Mouse (Mus musculus): Measurements from ENCODE around the gene Zfp420. TPM values are rescaled to one million over a fixed set of nuclear protein-coding genes. Genes with fewer than 3 reads are reported as not detected.
A peak's percentile ranks its signal among the peaks of the same experiment; 100 is the strongest.
"Not testable (repeated sequence)": the region's sequence is repeated elsewhere in the genome, so short reads cannot be mapped to it uniquely, and the experiment has no call there.

Gene Zfp420
- polyA plus RNA-seq, 1 experiment from 2014 or later: 5.7 TPM

DNA sequence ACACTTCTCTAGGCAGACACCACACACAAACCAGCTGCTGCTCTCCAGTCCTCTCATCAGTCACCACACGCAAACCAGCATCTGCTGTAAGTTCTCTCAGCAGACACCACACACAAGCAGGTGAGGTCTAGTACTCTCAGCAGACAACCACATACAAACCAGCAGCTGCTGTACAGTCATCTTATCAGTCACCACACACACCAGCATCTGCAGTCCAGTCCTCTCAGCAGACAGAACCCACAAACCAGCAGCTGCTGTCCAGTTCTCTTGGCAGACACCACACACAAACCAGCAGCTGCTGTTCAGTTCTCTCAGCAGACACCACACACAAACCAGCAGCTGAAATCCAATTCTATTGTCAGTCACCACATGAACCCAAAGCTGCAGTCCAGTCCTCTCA, 23.0 kb upstream of the Zfp420 start:
- Histone ChIP-seq H3K9ac (ENCODE audit: low read depth, low read length) (no peak overlapping the region), H3K27ac (ENCODE audit: low read depth, low read length) (no peak overlapping the region), H3K36me3 (ENCODE audit: control insufficient read depth, insufficient read depth, low read length) (peaks cover 3% of the 10 kb centered on the region; the same call in 1 of the 2 replicates), H3K4me3 (ENCODE audit: low read depth, low read length) (no peak overlapping the region), H3K9me3 (ENCODE audit: control insufficient read depth, low read length) (no peaks in the 10 kb centered on the region), H3K4me1 (replicated peaks; ENCODE audit: control insufficient read depth, insufficient read depth, low read length) (no peaks in the 10 kb centered on the region), H3K27me3 (replicated peaks; ENCODE audit: control insufficient read depth, insufficient read depth, low read length) (no peaks in the 10 kb centered on the region), H3K4me2 (no peak overlapping the region)
- ATAC-seq (replicated peaks; ENCODE audit: low FRiP score) (no peak), DNase-seq (ENCODE audit: low spot score) (no peak)
- 68% methylated on average over 1 of the region's 1 CpGs for WGBS

DNA sequence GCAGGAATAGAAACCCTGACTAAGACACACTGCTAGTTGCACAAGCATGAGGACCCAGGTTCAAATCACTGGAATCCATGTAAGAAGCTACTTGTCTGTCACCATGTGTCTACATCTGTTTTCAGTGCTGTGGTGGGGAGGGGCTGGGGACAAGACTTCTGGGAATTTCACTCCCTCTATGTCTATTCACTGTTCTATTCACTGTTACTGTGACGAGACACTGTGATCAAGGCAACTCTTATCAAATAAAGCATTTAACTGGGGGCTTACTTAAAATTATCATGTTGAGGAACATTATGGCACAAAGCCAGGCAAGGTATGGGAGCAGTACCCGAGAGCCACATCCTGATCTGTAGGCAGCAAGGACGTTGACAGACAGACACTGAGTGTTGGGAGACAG, 20.5 kb upstream of the Zfp420 start:
- WGBS: 71% methylated on average over 3 of the region's 3 CpGs
- no peaks in the 10 kb centered on the region for H3K9me3 ChIP-seq (ENCODE audit: control insufficient read depth, low read length)
- H3K4me3 ChIP-seq (ENCODE audit: low read depth, low read length): no peak overlapping the region
- H3K27ac ChIP-seq (ENCODE audit: low read depth, low read length): no peak overlapping the region
- no peak overlapping the region for H3K4me2 ChIP-seq
- ATAC-seq (replicated peaks; ENCODE audit: low FRiP score) (no peak), DNase-seq (ENCODE audit: low spot score) (no peak)
- no peaks in the 10 kb centered on the region for H3K27me3 ChIP-seq (replicated peaks; ENCODE audit: control insufficient read depth, insufficient read depth, low read length)
- H3K4me1 ChIP-seq (replicated peaks; ENCODE audit: control insufficient read depth, insufficient read depth, low read length): no peaks in the 10 kb centered on the region
- no peak overlapping the region for H3K9ac ChIP-seq (ENCODE audit: low read depth, low read length)
- peaks cover 4% of the 10 kb centered on the region; the same call in 1 of the 2 replicates for H3K36me3 ChIP-seq (ENCODE audit: control insufficient read depth, insufficient read depth, low read length)

DNA sequence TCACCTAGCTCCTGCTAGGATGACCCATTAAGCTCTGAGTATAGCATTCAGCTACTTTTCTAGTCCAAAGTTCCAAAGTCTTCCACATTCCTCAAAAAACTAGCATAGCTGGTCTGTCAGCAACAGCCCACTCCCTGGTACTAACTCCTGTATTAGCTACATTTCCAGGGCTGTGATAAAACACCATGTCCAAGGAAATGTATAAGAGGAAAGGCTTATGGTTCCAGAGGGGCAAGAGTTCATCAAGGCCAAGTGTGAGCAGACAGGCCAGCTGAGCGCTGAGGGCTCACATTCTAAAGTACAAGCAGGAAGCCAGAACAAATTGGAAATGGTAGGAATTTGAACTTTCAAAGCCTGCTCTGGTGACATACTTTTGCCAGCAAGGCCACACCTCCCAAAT, 17.7 kb upstream of the Zfp420 start:
- Histone ChIP-seq H3K9ac (ENCODE audit: low read depth, low read length) (no peak overlapping the region), H3K4me2 (no peak overlapping the region), H3K36me3 (ENCODE audit: control insufficient read depth, insufficient read depth, low read length) (peaks cover 13% of the 10 kb centered on the region), H3K4me1 (replicated peaks; ENCODE audit: control insufficient read depth, insufficient read depth, low read length) (no peaks in the 10 kb centered on the region), H3K9me3 (ENCODE audit: control insufficient read depth, low read length) (no peaks in the 10 kb centered on the region), H3K27me3 (replicated peaks; ENCODE audit: control insufficient read depth, insufficient read depth, low read length) (no peaks in the 10 kb centered on the region), H3K4me3 (ENCODE audit: low read depth, low read length) (no peak overlapping the region), H3K27ac (ENCODE audit: low read depth, low read length) (no peak overlapping the region)
- WGBS: 93% methylated on average over 1 of the region's 1 CpGs
- no peak for DNase-seq (ENCODE audit: low spot score)
- ATAC-seq (replicated peaks; ENCODE audit: low FRiP score): no peak

DNA sequence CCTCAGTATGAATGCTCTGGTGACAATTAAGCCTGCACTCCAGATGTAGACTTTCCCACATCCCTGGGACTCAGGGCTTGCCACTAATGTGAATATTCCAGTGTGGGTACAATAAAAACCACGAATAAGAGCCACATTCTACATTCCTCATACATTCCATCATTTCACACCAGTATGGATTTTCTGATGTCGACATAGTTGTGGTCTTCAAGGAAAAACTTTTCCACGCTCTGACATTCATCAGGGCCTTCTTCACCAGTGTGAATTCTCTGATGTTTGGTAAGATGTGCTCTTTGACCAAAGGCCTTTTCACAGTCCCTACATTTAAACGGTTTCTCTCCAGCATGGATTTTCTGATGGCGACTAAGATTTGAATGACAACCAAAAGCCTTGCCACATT, 15.2 kb upstream of the Zfp420 start:
- no peaks in the 10 kb centered on the region for H3K4me1 ChIP-seq (replicated peaks; ENCODE audit: control insufficient read depth, insufficient read depth, low read length)
- no peaks in the 10 kb centered on the region for H3K27me3 ChIP-seq (replicated peaks; ENCODE audit: control insufficient read depth, insufficient read depth, low read length)
- no peak overlapping the region for H3K4me3 ChIP-seq (ENCODE audit: low read depth, low read length)
- DNase-seq (ENCODE audit: low spot score) (no peak), ATAC-seq (replicated peaks; ENCODE audit: low FRiP score) (no peak)
- peaks cover 16% of the 10 kb centered on the region for H3K36me3 ChIP-seq (ENCODE audit: control insufficient read depth, insufficient read depth, low read length)
- H3K4me2 ChIP-seq: no peak overlapping the region
- H3K27ac ChIP-seq (ENCODE audit: low read depth, low read length): no peak overlapping the region
- no peaks in the 10 kb centered on the region for H3K9me3 ChIP-seq (ENCODE audit: control insufficient read depth, low read length)
- H3K9ac ChIP-seq (ENCODE audit: low read depth, low read length): no peak overlapping the region
- 85% methylated on average over 5 of the region's 5 CpGs for WGBS

DNA sequence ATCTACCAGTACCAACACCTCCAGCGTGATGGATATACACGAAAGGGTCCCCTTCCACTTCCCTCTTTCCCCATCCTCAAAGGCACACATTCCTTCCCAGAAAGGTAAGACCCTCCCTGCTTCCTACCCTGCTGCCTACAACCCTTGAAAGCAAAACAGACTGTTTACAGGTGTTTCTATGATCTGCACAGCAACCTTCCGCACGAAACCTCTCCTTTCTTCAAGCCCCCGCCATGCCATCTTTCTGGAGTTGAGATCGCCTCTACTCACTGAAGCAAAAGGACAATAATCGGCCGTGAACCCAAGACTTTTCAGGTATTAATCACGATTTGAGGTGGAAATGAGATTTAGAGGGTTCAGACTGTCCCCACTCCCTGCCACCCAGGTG, 7.0 kb upstream of the Zfp420 start:
- Histone ChIP-seq H3K4me2 (peak overlapping the region; percentile 68), H3K27me3 (replicated peaks; ENCODE audit: control insufficient read depth, insufficient read depth, low read length) (no peaks in the 10 kb centered on the region), H3K27ac (ENCODE audit: low read depth, low read length) (no peak overlapping the region), H3K9me3 (ENCODE audit: control insufficient read depth, low read length) (no peaks in the 10 kb centered on the region), H3K4me3 (ENCODE audit: low read depth, low read length) (peak overlapping the region; percentile 50), H3K4me1 (replicated peaks; ENCODE audit: control insufficient read depth, insufficient read depth, low read length) (no peaks in the 10 kb centered on the region), H3K36me3 (ENCODE audit: control insufficient read depth, insufficient read depth, low read length) (peaks cover 3% of the 10 kb centered on the region; the same call in 1 of the 2 replicates), H3K9ac (ENCODE audit: low read depth, low read length) (peak overlapping the region; percentile 60)
- no peak for ATAC-seq (replicated peaks; ENCODE audit: low FRiP score)
- no peak for DNase-seq (ENCODE audit: low spot score)
- 52% methylated on average over 9 of the region's 9 CpGs for WGBS

DNA sequence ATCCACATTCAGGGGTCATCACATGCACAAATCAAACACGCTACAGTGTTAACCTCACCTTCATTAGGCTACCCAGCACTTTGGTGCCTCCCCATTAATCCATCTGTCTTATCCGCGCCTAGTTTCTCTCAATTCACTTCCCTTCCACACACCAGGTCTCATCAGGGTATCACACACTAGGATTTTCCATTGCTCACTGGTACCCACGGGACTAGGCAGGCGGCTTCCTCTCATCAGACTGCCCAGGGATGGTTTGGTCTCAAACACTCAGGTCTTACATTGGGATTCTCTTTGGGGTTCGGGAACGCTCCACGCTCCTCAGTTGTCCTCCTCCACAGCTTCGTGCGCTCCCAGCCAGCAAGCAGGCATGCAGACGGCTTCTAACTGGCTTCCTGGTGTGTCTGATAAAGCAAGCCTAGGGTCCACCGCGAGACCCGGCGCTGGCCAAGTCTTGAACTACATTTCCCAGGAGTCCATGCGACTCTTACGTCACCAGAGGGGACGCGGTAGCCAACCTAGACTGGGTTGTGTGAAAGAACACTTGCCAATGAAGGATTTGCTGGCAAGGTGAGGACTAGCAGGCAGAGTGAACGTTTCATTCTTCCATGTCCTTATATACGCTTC, 6.4 kb upstream of the Zfp420 start, which contains the start of gene Zfp940:
Gene Zfp940, minus strand, starts transcription at position 451 of the 624 bp plus-strand sequence.
- no peaks in the 10 kb centered on the region for H3K4me1 ChIP-seq (replicated peaks; ENCODE audit: control insufficient read depth, insufficient read depth, low read length)
- no peak within 1 kb of the TSS for H3K27ac ChIP-seq (ENCODE audit: low read depth, low read length)
- peaks cover 3% of the 10 kb centered on the region; the same call in 1 of the 2 replicates for H3K36me3 ChIP-seq (ENCODE audit: control insufficient read depth, insufficient read depth, low read length)
- 2% methylated on average over 21 of the region's 21 CpGs for WGBS
- peak; percentile 99 for ATAC-seq (replicated peaks; ENCODE audit: low FRiP score)
- DNase-seq (ENCODE audit: low spot score): peak; percentile 85
- H3K4me2 ChIP-seq: peak within 1 kb of the TSS; percentile 68
- H3K9me3 ChIP-seq (ENCODE audit: control insufficient read depth, low read length): no peaks in the 10 kb centered on the region
- peak within 1 kb of the TSS; percentile 60 for H3K9ac ChIP-seq (ENCODE audit: low read depth, low read length)
- H3K27me3 ChIP-seq (replicated peaks; ENCODE audit: control insufficient read depth, insufficient read depth, low read length): no peaks in the 10 kb centered on the region
- H3K4me3 ChIP-seq (ENCODE audit: low read depth, low read length): peak within 1 kb of the TSS; percentile 50

DNA sequence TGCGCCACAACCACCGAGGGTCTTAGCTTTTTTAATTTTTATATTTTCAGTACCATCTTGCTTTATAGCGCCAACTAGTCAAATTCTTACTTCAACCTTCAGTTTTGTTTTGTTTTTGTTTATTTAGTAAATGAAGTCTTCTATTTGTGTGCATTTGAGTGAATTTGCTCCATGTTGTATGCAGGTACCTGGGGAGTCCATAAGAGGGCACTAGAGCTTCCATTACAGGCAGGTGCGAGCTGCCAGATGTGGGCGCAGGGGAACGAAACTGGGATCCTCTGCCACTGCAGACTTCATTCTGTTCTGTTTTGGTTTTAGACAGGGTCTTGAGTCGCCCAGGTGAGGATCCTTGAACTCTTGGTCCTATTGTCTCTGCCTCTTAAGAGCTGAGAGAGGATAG, 1.9 kb downstream of the Zfp420 start:
- 89% methylated on average over 7 of the region's 7 CpGs for WGBS

DNA sequence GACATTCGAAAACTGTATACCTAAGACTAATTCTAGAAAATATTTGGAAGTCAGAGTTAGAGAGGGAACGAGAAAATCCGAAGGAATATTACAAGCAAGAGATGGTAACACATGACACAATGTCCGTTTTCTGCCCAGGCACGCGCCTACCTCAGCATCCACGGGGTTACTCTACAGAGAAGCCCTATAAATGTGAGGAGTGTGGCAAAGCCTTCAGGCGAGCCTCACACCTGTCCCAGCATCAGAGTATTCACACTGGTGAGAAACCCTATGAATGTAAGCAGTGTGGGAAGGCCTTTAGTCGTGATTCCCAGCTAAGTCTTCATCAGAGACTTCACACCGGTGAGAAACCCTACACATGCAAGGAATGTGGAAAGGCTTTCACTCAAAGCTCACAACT, 14.5 kb downstream of the Zfp420 start:
- H3K4me2 ChIP-seq: no peak overlapping the region
- no peaks in the 10 kb centered on the region for H3K27me3 ChIP-seq (replicated peaks; ENCODE audit: control insufficient read depth, insufficient read depth, low read length)
- H3K9me3 ChIP-seq (ENCODE audit: control insufficient read depth, low read length): peaks cover 27% of the 10 kb centered on the region
- H3K9ac ChIP-seq (ENCODE audit: low read depth, low read length): no peak overlapping the region
- H3K4me1 ChIP-seq (replicated peaks; ENCODE audit: control insufficient read depth, insufficient read depth, low read length): no peaks in the 10 kb centered on the region
- H3K4me3 ChIP-seq (ENCODE audit: low read depth, low read length): no peak overlapping the region
- no peak overlapping the region for H3K27ac ChIP-seq (ENCODE audit: low read depth, low read length)
- 87% methylated on average over 10 of the region's 10 CpGs for WGBS
- no peak for DNase-seq (ENCODE audit: low spot score)
- ATAC-seq (replicated peaks; ENCODE audit: low FRiP score): no peak
- peaks cover 17% of the 10 kb centered on the region for H3K36me3 ChIP-seq (ENCODE audit: control insufficient read depth, insufficient read depth, low read length)

More for the DNA sequence above, 1.9 kb downstream of the Zfp420 start:
- no peak overlapping the region for H3K4me2 ChIP-seq
- H3K4me1 ChIP-seq (replicated peaks; ENCODE audit: control insufficient read depth, insufficient read depth, low read length): peaks cover 4% of the 10 kb centered on the region
- H3K9ac ChIP-seq (ENCODE audit: low read depth, low read length): no peak overlapping the region
- ATAC-seq (replicated peaks; ENCODE audit: low FRiP score) (no peak), DNase-seq (ENCODE audit: low spot score) (no peak)
- H3K36me3 ChIP-seq (ENCODE audit: control insufficient read depth, insufficient read depth, low read length): peaks cover 3% of the 10 kb centered on the region; the same call in 1 of the 2 replicates
- H3K4me3 ChIP-seq (ENCODE audit: low read depth, low read length): no peak overlapping the region
- no peaks in the 10 kb centered on the region for H3K27me3 ChIP-seq (replicated peaks; ENCODE audit: control insufficient read depth, insufficient read depth, low read length)
- no peaks in the 10 kb centered on the region for H3K9me3 ChIP-seq (ENCODE audit: control insufficient read depth, low read length)
- no peak overlapping the region for H3K27ac ChIP-seq (ENCODE audit: low read depth, low read length)

DNA sequence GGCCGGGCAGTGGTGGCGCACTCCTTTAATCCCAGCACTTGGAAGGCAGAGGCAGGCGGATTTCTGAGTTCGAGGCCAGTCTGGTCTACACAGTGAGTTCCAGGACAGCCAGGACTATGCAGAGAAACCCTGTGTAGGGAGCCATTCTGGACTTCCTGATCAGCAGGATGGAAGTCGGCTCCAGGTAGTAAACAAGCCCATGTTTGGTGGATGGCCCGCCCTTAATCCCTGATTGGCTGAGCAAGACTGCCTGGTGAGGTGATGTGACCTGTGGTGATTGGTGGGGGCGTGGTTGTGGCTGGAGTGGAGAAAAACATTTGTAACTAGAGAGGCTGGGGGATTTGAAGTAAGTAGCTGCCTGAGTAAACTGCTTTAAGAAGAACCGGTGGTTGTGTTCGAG, 17.8 kb downstream of the Zfp420 start:
- peaks cover 17% of the 10 kb centered on the region for H3K36me3 ChIP-seq (ENCODE audit: control insufficient read depth, insufficient read depth, low read length)
- H3K9ac ChIP-seq (ENCODE audit: low read depth, low read length); H3K4me1 ChIP-seq (replicated peaks; ENCODE audit: control insufficient read depth, insufficient read depth, low read length); H3K4me2 ChIP-seq; H3K4me3 ChIP-seq (ENCODE audit: low read depth, low read length); ATAC-seq (replicated peaks; ENCODE audit: low FRiP score); DNase-seq (ENCODE audit: low spot score); H3K27ac ChIP-seq (ENCODE audit: low read depth, low read length); H3K27me3 ChIP-seq (replicated peaks; ENCODE audit: control insufficient read depth, insufficient read depth, low read length): not testable (repeated sequence)
- H3K9me3 ChIP-seq (ENCODE audit: control insufficient read depth, low read length): peaks cover 27% of the 10 kb centered on the region
- WGBS: 94% methylated on average over 9 of the region's 9 CpGs

Measured in liver, embryonic 11.5 days (tissue).